Mouse (Mus musculus) C2C12 (cell line): ENCODE measurements at regions not wholly inside any gene's neighbourhood (a gene's known extent, or its start where the extent isn't known, plus 50 kb on each side); places are given as distances from the start of the nearest gene placed in this dataset.

Source experiments
- H3K27me3 ChIP-seq: one replicate; pipeline ENCODE4 v1.6.1; 2011; ENCODE audit not compliant: control insufficient read depth, insufficient read depth, insufficient read length
- H3K36me3 ChIP-seq: one replicate; pipeline ENCODE4 v1.6.1; 2011; ENCODE audit not compliant: control insufficient read depth, insufficient read depth
- H3K4me3 ChIP-seq: one replicate; pipeline ENCODE4 v1.5.1; 2011; ENCODE audit warnings: mild to moderate bottlenecking, control low read depth; ENCODE audit not compliant: poor library complexity, insufficient read depth, severe bottlenecking
- H3K79me2 ChIP-seq: one replicate; pipeline ENCODE4 v1.6.1; 2011; ENCODE audit not compliant: control insufficient read depth, insufficient read depth
- H3K79me3 ChIP-seq: one replicate; pipeline ENCODE4 v1.6.1; 2011; ENCODE audit warnings: low read depth, control low read depth
- H3ac ChIP-seq: one replicate; pipeline ENCODE3; 2011; ENCODE audit warnings: low read depth; ENCODE audit not compliant: control insufficient read depth, insufficient read length
- CEBPB ChIP-seq: IDR thresholded peaks from one replicate; pipeline ENCODE4 v1.6.1; 2011; ENCODE audit warnings: low read depth, mild to moderate bottlenecking, control low read depth, moderate library complexity
- CTCF ChIP-seq: IDR thresholded peaks from one replicate; pipeline ENCODE4 v1.5.1; 2011; ENCODE audit not compliant: control insufficient read depth, insufficient read depth, insufficient read length
- FOSL1 ChIP-seq: IDR thresholded peaks from one replicate; pipeline ENCODE4 v1.8.0; 2011; ENCODE audit warnings: mild to moderate bottlenecking, low read length; ENCODE audit not compliant: poor library complexity, insufficient read depth, severe bottlenecking
- MAX ChIP-seq: IDR thresholded peaks from one replicate; pipeline ENCODE4 v1.6.1; 2011; ENCODE audit warnings: mild to moderate bottlenecking, control low read depth
- MYOD1 ChIP-seq: IDR thresholded peaks from one replicate; pipeline ENCODE4 v1.6.1; 2011; ENCODE audit warnings: low read depth; ENCODE audit not compliant: control insufficient read depth, insufficient read length
- MYOG ChIP-seq: IDR thresholded peaks from one replicate; pipeline ENCODE4 v1.6.1; 2011; ENCODE audit not compliant: control insufficient read depth, insufficient read length; ENCODE audit errors: extremely low read depth
- USF1 ChIP-seq: IDR thresholded peaks from one replicate; pipeline ENCODE4 v1.6.1; 2011; ENCODE audit warnings: low read depth, mild to moderate bottlenecking, control low read depth, moderate library complexity

- Histone ChIP-seq H3K79me2 (no peaks in the 10 kb centered on the region), H3K79me3 (no peaks in the 10 kb centered on the region), H3K36me3 (no peaks in the 10 kb centered on the region), H3K4me3 (no peak overlapping the region), H3K27me3 (no peaks in the 10 kb centered on the region), H3ac (no peak overlapping the region)
- peak; percentile 50 for TF ChIP-seq MYOD1
- peak; percentile 8 for TF ChIP-seq USF1
- TF ChIP-seq MAX: no peak
- TF ChIP-seq CEBPB: no peak
- no peak for TF ChIP-seq FOSL1
- no peak for TF ChIP-seq CTCF
Observed at GRCm38 (mm10) chr12:73830122-73830521, 71.1 kb upstream of the Hif1a start.

DNA sequence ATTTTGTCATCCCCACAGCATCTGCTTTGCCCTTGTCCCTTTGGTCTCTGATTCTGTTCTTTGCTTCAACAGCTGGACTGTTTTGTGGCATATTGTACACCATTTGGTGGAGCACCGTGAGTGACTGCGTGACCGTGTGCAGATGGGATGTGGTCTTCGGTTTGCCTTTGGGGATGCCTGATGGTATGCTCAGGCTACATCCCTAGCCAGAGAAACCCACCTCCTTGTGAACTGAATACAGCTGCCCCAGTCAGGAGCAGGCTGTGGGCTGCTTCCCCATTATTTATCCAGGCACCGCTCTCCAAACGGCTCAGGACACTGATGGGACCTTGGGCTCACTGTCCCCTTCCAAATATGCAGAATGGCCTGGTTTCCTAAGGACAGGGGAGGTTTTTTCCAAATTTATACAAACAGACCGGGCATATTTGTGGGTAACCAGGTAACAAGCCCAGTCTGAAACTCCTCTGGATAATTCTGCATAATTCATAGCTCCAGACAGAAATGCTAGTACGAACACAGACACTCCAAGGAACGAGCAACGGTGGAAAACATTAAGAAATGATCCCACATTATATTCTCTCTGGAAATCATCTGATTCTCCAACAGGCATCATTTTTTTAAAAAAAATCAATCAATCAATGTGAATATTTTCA is 70.5 kb upstream of the Hif1a start:
- Histone ChIP-seq H3ac (no peak overlapping the region), H3K36me3 (no peaks in the 10 kb centered on the region), H3K79me3 (no peaks in the 10 kb centered on the region), H3K27me3 (no peaks in the 10 kb centered on the region), H3K4me3 (no peak overlapping the region), H3K79me2 (no peaks in the 10 kb centered on the region)
- TF ChIP-seq MYOG (no peak), MAX (no peak), CEBPB (no peak), MYOD1 (no peak), CTCF (no peak)

DNA sequence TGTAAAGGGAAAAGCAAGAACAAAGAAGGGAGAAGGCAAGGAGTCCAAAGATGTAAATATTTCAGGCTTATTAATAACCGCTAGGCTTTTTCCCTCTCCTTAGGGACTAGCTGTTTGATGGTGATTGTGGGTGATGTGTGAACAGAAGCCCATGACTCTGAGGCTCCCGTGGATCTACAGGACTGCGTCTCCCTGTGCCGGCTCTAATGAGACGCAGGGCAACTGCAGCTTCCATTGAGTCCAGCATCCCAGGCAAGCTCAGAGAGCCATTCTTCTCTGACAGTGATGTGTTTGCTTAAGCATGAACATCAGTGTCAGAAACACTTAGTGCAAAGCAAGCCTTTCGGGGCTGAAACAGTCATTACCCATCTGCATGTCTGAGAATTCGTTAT is 70.0 kb upstream of the Hif1a start:
- no peak for TF ChIP-seq MYOG
- TF ChIP-seq FOSL1: no peak
- TF ChIP-seq USF1: no peak
- no peak for TF ChIP-seq CEBPB
- no peak for TF ChIP-seq CTCF
- TF ChIP-seq MAX: no peak
- TF ChIP-seq MYOD1: no peak
- Histone ChIP-seq H3K4me3 (no peak overlapping the region), H3K27me3 (no peaks in the 10 kb centered on the region), H3K36me3 (no peaks in the 10 kb centered on the region), H3K79me2 (no peaks in the 10 kb centered on the region), H3ac (no peak overlapping the region), H3K79me3 (no peaks in the 10 kb centered on the region)

DNA sequence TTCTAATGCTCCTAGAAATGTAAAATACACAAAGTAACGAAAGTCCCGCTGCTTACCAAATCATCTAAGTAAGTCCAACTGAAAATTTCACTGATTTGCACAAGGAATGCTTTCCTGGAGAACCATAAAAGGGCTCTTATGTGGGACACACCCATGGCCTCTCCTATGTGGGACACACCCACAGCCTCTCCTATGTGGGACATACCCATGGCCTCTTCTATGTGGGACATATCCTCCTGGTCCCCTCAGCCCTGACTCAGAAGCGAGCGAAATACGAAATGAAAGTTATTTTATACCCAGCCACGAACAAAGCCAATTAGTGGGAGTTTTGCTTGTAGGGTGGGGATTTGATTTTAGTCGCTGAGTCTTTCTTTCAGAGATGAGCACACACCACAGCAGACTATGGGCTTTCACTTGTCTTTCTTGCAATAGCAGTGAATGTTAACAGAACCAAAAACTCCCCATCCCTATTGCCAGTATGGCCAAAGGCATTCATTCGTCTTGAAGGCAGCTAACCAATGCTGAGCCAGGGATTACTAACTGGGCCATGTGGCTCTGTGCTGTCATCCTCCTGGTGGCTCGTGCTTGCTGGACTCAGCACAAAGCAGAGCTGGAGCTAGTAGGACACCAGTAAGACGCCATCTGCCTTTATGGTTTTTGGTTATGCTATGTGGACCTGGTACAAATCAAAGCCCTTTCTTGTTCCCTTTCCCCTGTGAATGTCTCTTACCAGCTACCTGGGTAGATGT is 69.4 kb upstream of the Hif1a start:
- no peaks in the 10 kb centered on the region for H3K27me3 ChIP-seq
- H3ac ChIP-seq: no peak overlapping the region
- TF ChIP-seq USF1 (no peak), FOSL1 (no peak), MYOG (no peak), CEBPB (no peak), MAX (no peak), CTCF (no peak), MYOD1 (no peak)
- no peaks in the 10 kb centered on the region for H3K79me2 ChIP-seq
- H3K79me3 ChIP-seq: no peaks in the 10 kb centered on the region
- no peaks in the 10 kb centered on the region for H3K36me3 ChIP-seq
- H3K4me3 ChIP-seq: no peak overlapping the region

- no peak overlapping the region for H3ac ChIP-seq
- no peak overlapping the region for H3K4me3 ChIP-seq
- TF ChIP-seq CEBPB: no peak
- TF ChIP-seq CTCF: no peak
- TF ChIP-seq FOSL1: no peak
- no peak for TF ChIP-seq MAX
- no peaks in the 10 kb centered on the region for H3K36me3 ChIP-seq
- H3K27me3 ChIP-seq: no peaks in the 10 kb centered on the region
- no peaks in the 10 kb centered on the region for H3K79me3 ChIP-seq
- no peaks in the 10 kb centered on the region for H3K79me2 ChIP-seq
Observed at GRCm38 (mm10) chr12:73832789-73833188, 68.4 kb upstream of the Hif1a start.

- TF ChIP-seq MAX (no peak), FOSL1 (no peak), MYOG (no peak), CEBPB (no peak), MYOD1 (no peak), USF1 (no peak), CTCF (no peak)
- H3K79me3 ChIP-seq: no peaks in the 10 kb centered on the region
- no peaks in the 10 kb centered on the region for H3K36me3 ChIP-seq
- no peaks in the 10 kb centered on the region for H3K27me3 ChIP-seq
- no peak overlapping the region for H3ac ChIP-seq
- no peaks in the 10 kb centered on the region for H3K79me2 ChIP-seq
- no peak overlapping the region for H3K4me3 ChIP-seq
Observed at GRCm38 (mm10) chr12:73836132-73836531, 65.0 kb upstream of the Hif1a start.
